Mouse (Mus musculus): ENCODE data around the gene Csnk1g2.
"Not testable (repeated sequence)": the region's sequence is repeated elsewhere in the genome, so short reads cannot be mapped to it uniquely, and the experiment has no call there.

Csnk1g2 gene

GRCm38 (mm10) chr10:80602698-80603325 lies 19.8 kb upstream of the Csnk1g2 start, which contains the start of the genes Scamp4 and Adat3:
Gene Scamp4, plus strand, starts transcription at chr10:80602872.
Gene Adat3, plus strand, starts transcription at chr10:80602880.
- DNase-seq = peak; percentile 97

- DNase-seq = no peak
These were observed 19.3 kb upstream of the Csnk1g2 start for GRCm38 (mm10) chr10:80603364-80603763.

- DNase-seq = no peak
These were observed 18.6 kb upstream of the Csnk1g2 start for GRCm38 (mm10) chr10:80604001-80604509.

GRCm38 (mm10) chr10:80604988-80605387 lies 17.6 kb upstream of the Csnk1g2 start:
- no peak for DNase-seq

GRCm38 (mm10) chr10:80605721-80606120 lies 16.9 kb upstream of the Csnk1g2 start, which contains the start of gene Gm49322:
Gene Gm49322, plus strand, starts transcription at chr10:80606021.
- DNase-seq = not testable (repeated sequence)

GRCm38 (mm10) chr10:80606306-80606705 lies 16.3 kb upstream of the Csnk1g2 start:
- DNase-seq = peak; percentile 46

GRCm38 (mm10) chr10:80606737-80607350 lies 15.8 kb upstream of the Csnk1g2 start:
- DNase-seq = no peak

GRCm38 (mm10) chr10:80608435-80608834 lies 14.2 kb upstream of the Csnk1g2 start:
- DNase-seq = no peak

GRCm38 (mm10) chr10:80609269-80609924 lies 13.2 kb upstream of the Csnk1g2 start:
- DNase-seq = no peak

GRCm38 (mm10) chr10:80610116-80610785 lies 12.4 kb upstream of the Csnk1g2 start:
- no peak for DNase-seq

- peak; percentile 80 for DNase-seq
These were observed 11.6 kb upstream of the Csnk1g2 start for GRCm38 (mm10) chr10:80611024-80611423.

GRCm38 (mm10) chr10:80611905-80612304 lies 10.7 kb upstream of the Csnk1g2 start:
- no peak for DNase-seq

- DNase-seq = no peak
These were observed 8.8 kb upstream of the Csnk1g2 start for GRCm38 (mm10) chr10:80613821-80614220.

GRCm38 (mm10) chr10:80614351-80614750 lies 8.3 kb upstream of the Csnk1g2 start:
- DNase-seq = no peak

- DNase-seq = peak; percentile 79
These were observed 4.5 kb upstream of the Csnk1g2 start for GRCm38 (mm10) chr10:80618181-80618580.

- no peak for DNase-seq
These were observed 3.0 kb upstream of the Csnk1g2 start for GRCm38 (mm10) chr10:80619465-80620244.

- no peak for DNase-seq
These were observed 2.3 kb upstream of the Csnk1g2 start for GRCm38 (mm10) chr10:80620365-80620764.

GRCm38 (mm10) chr10:80620796-80621689 lies 1.6 kb upstream of the Csnk1g2 start:
- no peak for DNase-seq

- DNase-seq = no peak
These were observed 1.0 kb upstream of the Csnk1g2 start for GRCm38 (mm10) chr10:80621690-80621939.

GRCm38 (mm10) chr10:80621940-80622660 lies 538 bp upstream of the Csnk1g2 start:
- DNase-seq = peak; percentile 100

Measured in kidney, postnatal 10 days (tissue).